Mouse (Mus musculus) embryo, embryonic 10.5 days (tissue): ENCODE measurements at regions not wholly inside any gene's neighbourhood (a gene's known extent, or its start where the extent isn't known, plus 50 kb on each side); places are given as distances from the start of the nearest gene placed in this dataset.

Experiments
- DNase-seq: peaks from one replicate; pipeline ENCODE4 v3.0.0-alpha.2; 2015; ENCODE audit warnings: low spot score

- DNase-seq, result peak; percentile 10
Observed at GRCm38 (mm10) chrX:158236206-158236605, 193.1 kb upstream of the Cnksr2 start.

GRCm38 (mm10) chrX:158209167-158209566 is 166.1 kb upstream of the Cnksr2 start:
- no peak for DNase-seq

- no peak for DNase-seq
Observed at GRCm38 (mm10) chrX:158195536-158195935, 152.4 kb upstream of the Cnksr2 start.

GRCm38 (mm10) chrX:158181486-158181885 is 138.4 kb upstream of the Cnksr2 start:
- no peak for DNase-seq

- DNase-seq, result no peak
Observed at GRCm38 (mm10) chrX:158180356-158180755, 137.3 kb upstream of the Cnksr2 start.

GRCm38 (mm10) chrX:158135870-158136557 is 92.9 kb upstream of the Cnksr2 start:
- DNase-seq, result no peak

- no peak for DNase-seq
Observed at GRCm38 (mm10) chrX:158133526-158133925, 90.4 kb upstream of the Cnksr2 start.
